Mouse (Mus musculus) right cerebral cortex, postnatal 4 days (tissue): ENCODE measurements around the gene Tgfa.

ENCODE experiments used
- DNase-seq: peaks from one replicate; pipeline ENCODE4 v3.0.0-alpha.2; 2022

Tgfa gene

GRCm38 (mm10) chr6:86194941-86195932, at the start of gene Tgfa:
Gene Tgfa, plus strand, starts transcription at chr6:86195223.
- peak; percentile 63 for DNase-seq

GRCm38 (mm10) chr6:86148518-86148917, 46.5 kb upstream of the Tgfa start:
- DNase-seq, result no peak

GRCm38 (mm10) chr6:86149001-86149400, 46.0 kb upstream of the Tgfa start:
- no peak for DNase-seq

GRCm38 (mm10) chr6:86152676-86153075, 42.3 kb upstream of the Tgfa start:
- DNase-seq, result no peak

- DNase-seq, result no peak
Observed at GRCm38 (mm10) chr6:86153436-86153990, 41.5 kb upstream of the Tgfa start.

GRCm38 (mm10) chr6:86154006-86154405, 41.0 kb upstream of the Tgfa start:
- no peak for DNase-seq

- no peak for DNase-seq
Observed at GRCm38 (mm10) chr6:86154481-86154880, 40.5 kb upstream of the Tgfa start.

- peak; percentile 32 for DNase-seq
Observed at GRCm38 (mm10) chr6:86157253-86158234, 37.5 kb upstream of the Tgfa start.

GRCm38 (mm10) chr6:86160878-86161277, 34.1 kb upstream of the Tgfa start:
- DNase-seq, result no peak

GRCm38 (mm10) chr6:86161586-86161985, 33.4 kb upstream of the Tgfa start:
- DNase-seq, result no peak

- no peak for DNase-seq
Observed at GRCm38 (mm10) chr6:86164028-86164427, 31.0 kb upstream of the Tgfa start.

- no peak for DNase-seq
Observed at GRCm38 (mm10) chr6:86166426-86166825, 28.6 kb upstream of the Tgfa start.

- DNase-seq, result no peak
Observed at GRCm38 (mm10) chr6:86167851-86168250, 27.2 kb upstream of the Tgfa start.

- no peak for DNase-seq
Observed at GRCm38 (mm10) chr6:86169166-86169565, 25.9 kb upstream of the Tgfa start.

GRCm38 (mm10) chr6:86176236-86176635, 18.8 kb upstream of the Tgfa start:
- DNase-seq, result no peak

GRCm38 (mm10) chr6:86176721-86177120, 18.3 kb upstream of the Tgfa start:
- no peak for DNase-seq

GRCm38 (mm10) chr6:86177331-86177982, 17.6 kb upstream of the Tgfa start:
- no peak for DNase-seq

- DNase-seq, result no peak
Observed at GRCm38 (mm10) chr6:86180617-86181016, 14.4 kb upstream of the Tgfa start.

- no peak for DNase-seq
Observed at GRCm38 (mm10) chr6:86182016-86182415, 13.0 kb upstream of the Tgfa start.

GRCm38 (mm10) chr6:86182626-86183025, 12.4 kb upstream of the Tgfa start:
- no peak for DNase-seq

- DNase-seq, result no peak
Observed at GRCm38 (mm10) chr6:86186106-86186955, 8.7 kb upstream of the Tgfa start.
